Mouse (Mus musculus) liver, postnatal 0 days (tissue): ENCODE results near the gene Olfr1036.

ENCODE experiments used
- CTCF ChIP-seq: sonication (generic); IDR thresholded peaks from 2 replicates; pipeline ENCODE4 v1.5.1; 2016; ENCODE audit warnings: antibody characterized with exemption, low read depth
- EP300 ChIP-seq: IDR thresholded peaks from 2 replicates; pipeline ENCODE4 v1.6.1; 2016; ENCODE audit warnings: antibody characterized with exemption, low read depth, mild to moderate bottlenecking

- TF ChIP-seq CTCF (no peak), EP300 (peak; percentile 64)
Measured at GRCm38 (mm10) chr2:86070189-86070588, 3.6 kb upstream of the Olfr1036 start.
